Mouse (Mus musculus) heart, adult 8-10 months (tissue): ENCODE measurements around the gene Ch25h. TPM values are rescaled to one million over a fixed set of nuclear protein-coding genes. Genes with fewer than 3 reads are reported as not detected.
A peak's percentile ranks its signal among the peaks of the same experiment; 100 is the strongest.

ENCODE experiments used
- DNase-seq: peaks from one replicate; pipeline ENCODE4 v3.0.0; 2022; ENCODE audit warnings: low spot score
- total RNA-seq, 4 experiments: library from RNA; stranded (reverse); gene quantifications; 2 replicates each; pipeline ENCODE4 v1.2.4; 2022

Gene Ch25h
- under 1 TPM in 3 of 4 experiments, not detected in 1; 0.44 to 0.69 (median 0.44) TPM for total RNA-seq

- DNase-seq, result peak; percentile 64
These were observed at the start of gene Ch25h for GRCm38 (mm10) chr19:34474991-34475971. Gene Ch25h, minus strand, starts transcription at chr19:34475164.

DNA sequence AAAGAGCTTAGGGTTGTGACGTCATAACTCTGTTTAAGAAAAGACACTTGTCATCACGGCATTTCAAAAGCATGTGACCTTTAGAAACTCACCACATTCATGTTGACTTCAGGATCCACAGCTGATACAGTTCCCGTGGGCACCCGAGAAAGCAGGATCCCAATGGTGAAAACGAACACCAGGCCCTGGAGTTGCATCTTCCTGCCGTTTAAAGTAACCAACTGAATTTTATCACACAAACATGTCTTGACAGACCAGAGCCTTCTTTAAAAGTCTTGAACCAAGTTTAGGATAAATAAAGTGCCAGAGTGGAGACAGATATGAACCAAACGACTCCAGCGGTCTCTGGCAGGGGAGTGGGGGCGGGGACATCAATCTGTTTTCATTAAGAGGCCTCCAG is 49.7 kb upstream of the Ch25h start:
- no peak for DNase-seq

- DNase-seq, result no peak
These were observed 48.3 kb upstream of the Ch25h start for GRCm38 (mm10) chr19:34523106-34523725.

DNA sequence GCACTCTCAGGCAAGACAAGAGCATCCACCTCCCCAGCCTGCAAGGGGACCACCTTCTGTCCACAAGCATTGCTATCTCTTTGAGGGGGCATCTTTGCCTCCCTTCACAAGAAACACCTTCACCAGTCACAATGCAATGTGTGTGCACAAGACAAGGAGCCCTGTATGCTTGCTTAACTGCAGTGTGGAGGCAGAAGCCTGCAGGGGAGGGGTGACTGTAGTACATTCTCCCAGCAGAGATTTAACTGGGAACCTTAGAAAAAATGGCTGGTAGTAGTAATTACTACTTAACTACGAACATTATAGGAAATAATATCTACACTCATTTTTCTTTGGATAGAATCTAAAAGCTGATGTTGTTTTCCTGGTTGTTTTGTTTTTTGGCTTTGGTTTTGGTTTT is 47.0 kb upstream of the Ch25h start:
- DNase-seq, result no peak

GRCm38 (mm10) chr19:34521361-34521760 is 46.4 kb upstream of the Ch25h start:
- DNase-seq, result no peak

DNA sequence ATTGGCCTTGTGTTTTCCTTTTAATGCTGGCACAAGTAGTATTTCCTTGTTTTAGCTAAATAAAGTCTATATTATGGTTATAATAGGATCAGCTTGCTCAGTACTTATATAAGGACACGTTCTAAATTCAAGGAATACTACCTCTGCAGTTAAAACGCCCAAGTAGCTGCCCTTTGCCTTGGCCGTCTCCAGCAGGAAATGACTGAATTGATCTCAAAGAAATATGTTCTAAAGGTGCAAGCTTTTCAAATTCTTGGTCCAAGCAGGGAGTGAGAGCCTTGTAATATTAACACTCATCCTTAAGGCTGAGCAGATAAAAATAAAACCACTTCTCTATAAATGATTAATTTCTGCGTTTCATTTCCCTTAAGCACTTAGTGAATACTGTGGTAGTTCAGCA is 45.1 kb upstream of the Ch25h start:
- no peak for DNase-seq

DNA sequence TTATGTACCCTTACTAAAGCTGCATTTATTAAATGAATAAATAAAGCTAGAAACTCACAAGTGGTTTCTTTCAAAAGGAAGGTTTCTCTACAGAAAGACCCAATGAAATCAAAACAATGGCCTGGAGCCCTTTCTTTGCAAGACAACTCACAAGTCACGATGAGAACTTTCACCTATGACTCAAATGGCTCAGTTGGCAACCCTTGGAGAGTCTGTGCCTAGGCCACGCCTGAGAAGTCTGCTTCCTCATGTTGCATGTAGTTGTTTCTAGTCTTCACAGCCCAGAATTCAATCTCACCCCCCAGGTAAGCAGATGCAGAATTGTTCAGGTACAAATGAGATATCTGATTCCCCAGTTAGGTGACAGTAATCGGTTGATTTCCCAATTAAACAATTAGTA is 44.7 kb upstream of the Ch25h start:
- DNase-seq, result no peak

DNA sequence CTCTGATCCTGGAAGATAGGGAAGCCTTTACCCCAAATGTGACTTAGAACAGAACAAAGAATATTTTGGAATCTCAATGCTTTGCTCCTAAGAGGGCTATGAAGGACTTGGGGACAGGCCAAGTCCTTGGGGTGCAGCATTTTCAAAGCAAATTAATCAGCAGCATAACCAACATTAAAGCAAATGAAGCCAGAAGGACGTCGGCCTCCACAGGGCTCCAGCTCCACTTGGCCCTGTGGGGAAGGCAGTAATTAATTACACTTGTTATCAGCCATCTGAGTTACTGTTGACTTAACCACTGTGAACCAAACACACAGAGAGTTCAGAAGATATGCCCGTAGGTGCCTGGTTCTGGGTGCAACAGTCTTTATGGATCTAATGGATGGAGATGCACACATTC is 43.8 kb upstream of the Ch25h start:
- no peak for DNase-seq

- no peak for DNase-seq
These were observed 43.0 kb upstream of the Ch25h start for GRCm38 (mm10) chr19:34517812-34518594.

DNA sequence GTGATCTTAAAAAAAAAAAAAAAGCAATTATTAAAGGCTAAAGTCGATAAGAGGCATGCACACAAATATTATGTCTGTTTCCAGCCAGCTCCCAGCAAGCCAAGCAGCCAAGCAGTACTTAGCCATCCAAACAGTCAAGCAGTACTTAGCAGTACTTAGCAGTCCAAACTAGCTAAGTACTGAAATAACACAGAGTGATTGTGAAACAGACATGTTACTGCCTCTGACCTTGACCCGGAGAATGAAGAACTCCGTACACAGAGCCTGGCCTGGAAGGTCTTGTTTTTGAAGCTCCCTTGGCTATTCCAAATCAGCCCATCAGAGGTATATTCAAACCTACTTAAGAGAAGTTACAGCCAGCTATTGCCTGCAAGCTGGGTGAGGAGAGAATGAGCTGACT is 42.2 kb upstream of the Ch25h start:
- DNase-seq, result no peak

DNA sequence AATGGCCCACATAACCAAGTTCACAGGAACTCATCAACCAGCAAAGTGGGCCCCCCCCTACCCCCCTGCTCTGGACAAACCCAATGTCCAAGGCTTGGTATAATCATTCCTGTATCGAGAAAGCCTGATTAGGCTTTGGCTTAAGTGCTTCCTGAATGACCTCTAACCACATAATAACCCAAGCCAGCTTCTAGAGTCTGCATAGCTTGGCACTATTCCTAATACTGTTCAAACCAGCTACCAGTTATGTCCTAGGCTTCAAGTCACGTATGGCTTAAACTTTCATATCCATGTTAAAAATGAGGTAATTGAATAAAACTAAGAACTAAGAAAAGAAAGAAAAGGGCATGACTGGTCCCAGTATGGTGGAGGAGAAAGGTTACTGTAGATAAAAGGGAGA is 41.4 kb upstream of the Ch25h start:
- DNase-seq, result no peak

- peak; percentile 46 for DNase-seq
These were observed 40.7 kb upstream of the Ch25h start for GRCm38 (mm10) chr19:34515681-34516080.

DNA sequence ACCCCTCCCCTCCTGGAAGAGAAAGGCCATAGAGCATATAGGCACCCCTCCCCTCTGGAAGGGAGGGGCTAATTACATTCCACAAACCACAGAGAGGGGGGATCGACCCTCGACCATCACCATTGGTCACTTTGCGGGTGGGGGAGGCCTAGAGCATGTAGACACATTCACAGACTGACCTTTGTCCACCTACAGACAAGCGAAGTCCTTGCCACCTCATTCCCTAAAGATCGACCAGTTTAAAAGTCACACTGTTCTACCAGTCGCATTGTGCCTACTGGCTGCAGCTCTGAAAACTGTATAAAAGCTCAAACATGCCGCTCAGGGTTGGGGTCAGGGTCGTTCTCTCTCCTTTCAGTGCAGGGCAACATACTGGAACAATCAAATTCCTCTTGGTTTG is 36.6 kb upstream of the Ch25h start:
- DNase-seq, result no peak

DNA sequence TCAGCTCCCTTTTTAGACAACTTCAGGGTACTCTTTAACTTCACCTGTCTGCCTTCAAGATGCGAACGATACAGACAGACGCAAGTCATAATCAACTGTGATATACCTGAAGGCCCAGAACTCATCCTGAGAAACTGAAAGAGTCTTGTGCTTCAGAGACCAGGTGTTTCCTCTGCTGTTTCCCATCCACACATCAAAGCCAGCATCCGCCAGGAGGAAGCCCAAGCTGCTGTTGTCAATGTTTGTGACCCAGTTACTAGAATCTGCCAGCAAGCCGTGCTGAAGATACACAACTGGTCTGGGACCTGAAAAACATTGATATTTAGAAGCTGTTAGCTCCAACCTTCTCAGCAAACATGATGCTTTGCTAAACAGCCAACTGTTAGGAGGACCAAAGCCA is 35.8 kb upstream of the Ch25h start:
- no peak for DNase-seq

GRCm38 (mm10) chr19:34505161-34505721 is 30.3 kb upstream of the Ch25h start:
- no peak for DNase-seq

DNA sequence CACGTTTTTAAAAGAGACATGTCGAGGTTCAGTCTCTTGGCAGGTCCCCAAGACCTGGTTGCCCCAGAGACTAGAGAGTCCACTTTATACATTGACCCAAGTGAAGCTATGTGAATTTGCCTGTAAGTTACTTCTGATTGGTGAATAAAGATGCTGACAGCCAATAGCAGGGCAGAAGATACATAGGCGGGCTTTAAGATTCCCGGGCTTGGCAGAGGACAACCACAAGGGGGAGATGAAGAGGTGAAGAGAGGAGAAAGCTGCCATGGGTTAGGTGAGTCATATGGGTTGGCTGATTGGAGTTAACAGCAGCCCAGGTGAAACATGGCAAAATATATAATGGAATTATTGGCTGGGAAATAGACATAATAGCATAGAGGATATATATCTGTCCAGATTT is 25.8 kb upstream of the Ch25h start:
- DNase-seq, result peak; percentile 84

GRCm38 (mm10) chr19:34496353-34496752 is 21.4 kb upstream of the Ch25h start:
- DNase-seq, result no peak

- no peak for DNase-seq
These were observed 18.9 kb upstream of the Ch25h start for GRCm38 (mm10) chr19:34493859-34494258.

GRCm38 (mm10) chr19:34483547-34483946 is 8.6 kb upstream of the Ch25h start:
- peak; percentile 72 for DNase-seq

DNA sequence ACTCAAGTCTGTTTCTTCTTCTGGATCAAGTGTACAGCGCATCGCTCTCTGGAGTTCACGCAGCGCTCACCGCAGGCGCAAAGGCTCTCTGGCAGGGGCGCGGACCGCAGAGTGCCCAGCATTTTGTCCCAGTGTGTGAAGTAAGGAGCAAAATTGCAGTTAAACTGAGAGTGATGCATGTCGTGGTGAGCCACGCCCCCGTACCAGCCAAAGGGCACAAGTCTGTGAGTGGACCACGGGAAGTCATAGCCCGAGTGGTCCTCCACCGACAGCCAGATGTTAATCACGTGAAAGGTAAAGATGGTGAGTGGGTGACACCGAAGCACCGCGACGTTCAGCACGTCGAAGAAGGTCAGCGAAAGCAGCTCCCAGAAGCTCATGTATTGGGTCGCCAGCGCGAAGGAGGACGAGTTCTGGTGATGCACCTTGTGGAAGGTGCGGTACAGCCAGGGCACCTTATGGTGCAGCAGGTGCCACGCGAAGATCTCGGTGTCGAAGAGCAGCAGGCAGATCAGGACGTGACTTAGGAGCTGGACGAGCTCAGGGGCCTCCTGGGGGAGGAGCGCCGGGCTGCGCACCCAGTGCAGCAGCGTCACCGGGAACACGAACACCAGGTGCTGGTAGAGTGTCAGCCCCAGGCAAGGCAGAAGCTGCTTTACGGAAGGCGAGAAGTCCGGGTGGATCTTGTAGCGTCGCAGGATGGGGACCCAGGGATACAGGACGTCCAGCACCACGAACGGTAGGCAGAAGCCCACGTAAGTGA is 555 bp downstream of the Ch25h start:
- DNase-seq, result no peak

GRCm38 (mm10) chr19:34471703-34472102 is 3.3 kb downstream of the Ch25h start:
- DNase-seq, result no peak
